Mouse (Mus musculus) erythroblast, embryonic 14.5 days (primary cell): ENCODE results near the gene Corin. TPM values are rescaled to one million over a fixed set of nuclear protein-coding genes. Genes with fewer than 3 reads are reported as not detected.

Source experiments
- H3K27me3 ChIP-seq: 2 replicates; pipeline ENCODE4 v1.6.1; 2012; ENCODE audit warnings: inconsistent platforms; ENCODE audit not compliant: control insufficient read depth
- H3K36me3 ChIP-seq: 2 replicates; pipeline ENCODE4 v1.6.1; 2012; ENCODE audit warnings: mild to moderate bottlenecking, inconsistent platforms; ENCODE audit not compliant: control insufficient read depth
- H3K4me1 ChIP-seq: 2 replicates; pipeline ENCODE4 v1.6.1; 2012; ENCODE audit warnings: inconsistent platforms; ENCODE audit not compliant: control insufficient read depth
- H3K4me3 ChIP-seq: replicated peaks from 2 replicates; pipeline ENCODE3; 2012; ENCODE audit warnings: moderate library complexity, mild to moderate bottlenecking, inconsistent platforms
- H3K9me3 ChIP-seq: 2 replicates; pipeline ENCODE4 v1.6.1; 2012; ENCODE audit warnings: low read length, inconsistent platforms, mixed read lengths; ENCODE audit not compliant: control insufficient read depth
- GATA1 ChIP-seq: IDR thresholded peaks from 2 replicates; pipeline ENCODE4 v1.6.1; 2012; ENCODE audit warnings: low read length, inconsistent platforms, mixed read lengths
- TAL1 ChIP-seq: IDR thresholded peaks from 3 replicates; pipeline ENCODE4 v1.6.1; 2012; ENCODE audit warnings: low read length, inconsistent platforms, mixed read lengths
- polyA plus RNA-seq: library from polyadenylated mRNA; stranded (reverse); fragments of >175 nt; gene quantifications from 2 replicates; pipeline ENCODE4 v1.2.3, GENCODE M21; 2012

Corin gene
- not detected in 2 replicates for polyA plus RNA-seq

GRCm38 (mm10) chr5:72503531-72504523, at the start of gene Corin:
Gene Corin (minus strand): TSS chr5:72504473.
- H3K4me3 ChIP-seq, result no peak within 1 kb of the TSS
- peaks cover 2% of the 10 kb centered on the region for H3K4me1 ChIP-seq
- no peaks in the 10 kb centered on the region for H3K9me3 ChIP-seq
- H3K27me3 ChIP-seq, result peaks cover 36% of the 10 kb centered on the region
- H3K36me3 ChIP-seq, result no peaks in the 10 kb centered on the region
- TF ChIP-seq TAL1, result no peak
- TF ChIP-seq GATA1, result no peak

- H3K4me3 ChIP-seq, result no peak overlapping the region
- no peaks in the 10 kb centered on the region for H3K27me3 ChIP-seq
- no peaks in the 10 kb centered on the region for H3K9me3 ChIP-seq
- TF ChIP-seq GATA1 (no peak), TAL1 (no peak)
- no peaks in the 10 kb centered on the region for H3K4me1 ChIP-seq
- H3K36me3 ChIP-seq, result peaks cover 41% of the 10 kb centered on the region
Measured at GRCm38 (mm10) chr5:72551209-72551608, 46.9 kb upstream of the Corin start.

GRCm38 (mm10) chr5:72528896-72529295, 24.6 kb upstream of the Corin start:
- H3K36me3 ChIP-seq, result peaks cover 38% of the 10 kb centered on the region
- no peak for TF ChIP-seq TAL1
- no peak for TF ChIP-seq GATA1
- no peak overlapping the region for H3K4me3 ChIP-seq
- H3K4me1 ChIP-seq, result no peaks in the 10 kb centered on the region
- H3K27me3 ChIP-seq, result no peaks in the 10 kb centered on the region
- no peaks in the 10 kb centered on the region for H3K9me3 ChIP-seq

- Histone ChIP-seq H3K9me3 (no peaks in the 10 kb centered on the region), H3K36me3 (peaks cover 25% of the 10 kb centered on the region), H3K4me3 (no peak overlapping the region), H3K4me1 (no peaks in the 10 kb centered on the region), H3K27me3 (no peaks in the 10 kb centered on the region)
- no peak for TF ChIP-seq TAL1
- TF ChIP-seq GATA1, result no peak
Measured at GRCm38 (mm10) chr5:72513808-72514207, 9.5 kb upstream of the Corin start.

GRCm38 (mm10) chr5:72505740-72506139, 1.5 kb upstream of the Corin start:
- H3K27me3 ChIP-seq, result peaks cover 36% of the 10 kb centered on the region
- no peaks in the 10 kb centered on the region for H3K36me3 ChIP-seq
- H3K4me1 ChIP-seq, result peaks cover 2% of the 10 kb centered on the region
- TF ChIP-seq GATA1 (no peak), TAL1 (no peak)
- no peak overlapping the region for H3K4me3 ChIP-seq
- H3K9me3 ChIP-seq, result no peaks in the 10 kb centered on the region

GRCm38 (mm10) chr5:72502778-72503177, 1.5 kb downstream of the Corin start:
- Histone ChIP-seq H3K36me3 (no peaks in the 10 kb centered on the region), H3K4me1 (peaks cover 2% of the 10 kb centered on the region), H3K9me3 (no peaks in the 10 kb centered on the region), H3K4me3 (no peak overlapping the region), H3K27me3 (peaks cover 36% of the 10 kb centered on the region)
- TF ChIP-seq GATA1 (no peak), TAL1 (no peak)

- peaks cover 36% of the 10 kb centered on the region for H3K27me3 ChIP-seq
- H3K9me3 ChIP-seq, result no peaks in the 10 kb centered on the region
- TF ChIP-seq TAL1, result no peak
- no peak for TF ChIP-seq GATA1
- no peak overlapping the region for H3K4me3 ChIP-seq
- peaks cover 2% of the 10 kb centered on the region for H3K4me1 ChIP-seq
- H3K36me3 ChIP-seq, result no peaks in the 10 kb centered on the region
Measured at GRCm38 (mm10) chr5:72501763-72502162, 2.5 kb downstream of the Corin start.

GRCm38 (mm10) chr5:72498271-72498670, 6.0 kb downstream of the Corin start:
- Histone ChIP-seq H3K4me1 (no peaks in the 10 kb centered on the region), H3K36me3 (no peaks in the 10 kb centered on the region), H3K9me3 (no peaks in the 10 kb centered on the region), H3K4me3 (no peak overlapping the region), H3K27me3 (peaks cover 12% of the 10 kb centered on the region)
- TF ChIP-seq GATA1 (no peak), TAL1 (no peak)

GRCm38 (mm10) chr5:72496756-72497155, 7.5 kb downstream of the Corin start:
- Histone ChIP-seq H3K9me3 (peaks cover 4% of the 10 kb centered on the region), H3K4me3 (no peak overlapping the region), H3K36me3 (no peaks in the 10 kb centered on the region), H3K4me1 (no peaks in the 10 kb centered on the region), H3K27me3 (peaks cover 3% of the 10 kb centered on the region; the same call in 1 of the 2 replicates)
- no peak for TF ChIP-seq TAL1
- TF ChIP-seq GATA1, result no peak

GRCm38 (mm10) chr5:72493906-72494305, 10.4 kb downstream of the Corin start:
- no peak for TF ChIP-seq GATA1
- no peak for TF ChIP-seq TAL1
- Histone ChIP-seq H3K36me3 (no peaks in the 10 kb centered on the region), H3K4me3 (no peak overlapping the region), H3K9me3 (peaks cover 5% of the 10 kb centered on the region), H3K4me1 (no peaks in the 10 kb centered on the region), H3K27me3 (no peaks in the 10 kb centered on the region)
